Mouse (Mus musculus) lung, postnatal 0 days (tissue): ENCODE data around the gene Ciapin1. TPM values are rescaled to one million over a fixed set of nuclear protein-coding genes. Genes with fewer than 3 reads are reported as not detected.
"Not testable (repeated sequence)": the region's sequence is repeated elsewhere in the genome, so short reads cannot be mapped to it uniquely, and the experiment has no call there.

Source experiments
- ATAC-seq: fragments of 200-750 bp; cut with Nextera tagmentation; 2 replicates; pipeline ENCODE4 v1.8.0; 2017; ENCODE audit warnings: moderate library complexity
- DNase-seq: peaks from one replicate; pipeline ENCODE4 v3.0.0-alpha.2; 2016; ENCODE audit warnings: low spot score
- H3K27ac ChIP-seq: fragments of 300-500 bp; sonication (generic); 2 replicates; pipeline ENCODE4 v1.5.1; 2014; ENCODE audit warnings: antibody characterized with exemption, mild to moderate bottlenecking, low read length, mixed read lengths
- H3K27me3 ChIP-seq: fragments of 300-500 bp; sonication (generic); replicated peaks from 2 replicates; pipeline ENCODE4 v1.6.1; 2014; ENCODE audit warnings: low read length, mixed read lengths; ENCODE audit not compliant: insufficient read depth
- H3K36me3 ChIP-seq: fragments of 300-500 bp; sonication (generic); 2 replicates; pipeline ENCODE4 v1.6.1; 2014; ENCODE audit warnings: low read length, mixed read lengths; ENCODE audit not compliant: insufficient read depth
- H3K4me1 ChIP-seq: fragments of 300-500 bp; sonication (generic); 2 replicates; pipeline ENCODE4 v1.6.1; 2014; ENCODE audit warnings: antibody characterized with exemption, low read depth, low read length, mixed read lengths; ENCODE audit not compliant: insufficient read depth
- H3K4me2 ChIP-seq: fragments of 300-500 bp; sonication (generic); replicated peaks from 2 replicates; pipeline ENCODE4 v1.6.1; 2014; ENCODE audit warnings: low read depth, mild to moderate bottlenecking, low read length, moderate library complexity, mixed read lengths
- H3K4me3 ChIP-seq: fragments of 300-500 bp; sonication (generic); 2 replicates; pipeline ENCODE4 v1.5.1; 2014; ENCODE audit warnings: low read depth, low read length
- H3K9ac ChIP-seq: fragments of 300-500 bp; sonication (generic); replicated peaks from 2 replicates; pipeline ENCODE4 v1.6.1; 2014; ENCODE audit warnings: low read depth, mild to moderate bottlenecking
- H3K9me3 ChIP-seq: fragments of 300-500 bp; sonication (generic); 2 replicates; pipeline ENCODE4 v1.6.1; 2016; ENCODE audit warnings: low read length, mixed read lengths
- CTCF ChIP-seq: IDR thresholded peaks from 2 replicates; pipeline ENCODE4 v1.5.1; 2016; ENCODE audit warnings: antibody characterized with exemption, mild to moderate bottlenecking
- EP300 ChIP-seq: IDR thresholded peaks from 2 replicates; pipeline ENCODE4 v1.6.1; 2016; ENCODE audit warnings: antibody characterized with exemption, mild to moderate bottlenecking, control low read depth
- WGBS: fragments of 180-500 bp; shearing (Covaris S2); extraction: QIAGEN DNeasy Blood & Tissue Kit; methylation state at CpG from one replicate; pipeline ENCODE4 v1.1.7; 2014; 5-methylcytosine and 5-hydroxymethylcytosine counted together
- polyA plus RNA-seq: library from polyadenylated mRNA; unstranded; fragments of >200 nt; fragmentation: Nextera tagmentation; extraction: Ambion mirVana; gene quantifications from 2 replicates; pipeline ENCODE4 v1.2.1, GENCODE M21; 2015

Gene Ciapin1
- polyA plus RNA-seq, 1 experiment from 2014 or later, result 74.5 TPM

DNA sequence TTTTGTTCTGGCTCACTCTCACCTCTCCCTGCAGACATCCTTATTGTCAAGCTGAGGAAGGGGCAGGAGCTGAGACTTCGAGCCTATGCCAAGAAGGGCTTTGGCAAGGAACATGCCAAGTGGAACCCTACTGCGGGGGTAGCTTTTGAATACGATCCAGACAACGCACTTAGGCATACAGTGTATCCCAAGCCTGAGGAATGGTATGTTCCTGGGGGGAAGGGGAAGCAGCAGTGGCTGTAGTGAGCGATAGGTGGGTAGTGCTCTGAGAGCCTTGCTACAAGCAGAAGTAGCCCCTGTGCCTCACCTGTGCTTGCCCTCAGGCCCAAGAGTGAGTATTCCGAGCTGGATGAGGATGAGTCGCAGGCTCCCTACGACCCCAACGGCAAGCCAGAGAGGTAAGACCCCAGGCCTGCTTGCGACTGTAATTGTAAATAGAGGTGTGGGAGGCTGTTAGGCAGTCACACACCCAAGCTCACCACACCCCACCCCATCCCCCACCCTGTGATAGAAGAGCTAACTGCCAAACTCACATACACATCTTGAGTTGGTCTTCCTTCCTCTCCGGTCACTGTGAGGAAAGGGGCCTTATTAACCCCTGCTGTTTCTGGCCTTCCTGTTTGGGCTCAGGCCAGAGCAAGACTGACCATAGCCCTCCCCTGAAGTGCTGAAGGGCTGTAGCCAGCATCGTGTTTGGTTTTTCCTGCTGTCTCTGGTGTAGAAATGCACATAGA is 24.5 kb upstream of the Ciapin1 start:
- TF ChIP-seq EP300 (peak; percentile 29; the same call in 1 of the 2 replicates), CTCF (no peak)
- Histone ChIP-seq H3K4me3 (no peak overlapping the region), H3K9me3 (no peaks in the 10 kb centered on the region), H3K27me3 (no peaks in the 10 kb centered on the region), H3K4me2 (no peak overlapping the region), H3K9ac (no peak overlapping the region), H3K27ac (no peak overlapping the region), H3K4me1 (no peaks in the 10 kb centered on the region; the same call in 1 of the 2 replicates), H3K36me3 (peaks cover 33% of the 10 kb centered on the region)
- DNase-seq (peak; percentile 44), ATAC-seq (peak; percentile 67)
- WGBS, result 74% methylated on average over 12 of the region's 12 CpGs

DNA sequence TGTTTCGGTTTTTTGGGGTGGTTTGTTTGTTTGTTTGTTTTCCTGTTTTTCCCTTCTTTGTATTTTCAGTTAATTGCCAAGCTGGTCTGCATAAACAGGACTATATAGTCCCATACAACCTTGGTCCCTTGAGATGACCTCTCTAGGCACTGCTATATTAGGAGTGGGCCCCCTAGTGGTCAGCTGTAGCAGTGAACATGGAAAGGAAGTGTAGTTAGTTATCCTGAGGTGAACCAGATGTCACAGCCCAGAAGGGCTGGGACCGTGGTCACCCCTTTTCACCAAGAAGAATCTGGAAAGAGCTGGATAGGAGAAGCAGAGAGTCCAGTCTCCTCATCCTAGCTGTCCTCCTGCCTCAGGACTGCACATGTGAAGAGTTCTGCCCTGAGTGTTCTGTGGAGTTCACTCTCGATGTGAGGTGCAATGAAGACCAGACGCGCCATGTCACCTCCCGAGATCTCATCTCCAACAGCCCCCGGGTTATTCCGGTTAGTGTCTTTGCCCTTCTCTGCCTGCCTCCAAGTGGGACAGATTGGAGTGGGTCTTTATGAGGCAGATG is 23.3 kb upstream of the Ciapin1 start:
- Histone ChIP-seq H3K9ac (no peak overlapping the region), H3K4me2 (no peak overlapping the region), H3K27me3 (no peaks in the 10 kb centered on the region), H3K9me3 (no peaks in the 10 kb centered on the region), H3K4me1 (no peaks in the 10 kb centered on the region; the same call in 1 of the 2 replicates), H3K4me3 (no peak overlapping the region), H3K27ac (no peak overlapping the region), H3K36me3 (peaks cover 28% of the 10 kb centered on the region)
- DNase-seq (peak; percentile 77), ATAC-seq (0 out of 2 replicates have a peak, but pooled peaks have one; percentile 33)
- TF ChIP-seq EP300, result no peak
- peak; percentile 93 for TF ChIP-seq CTCF
- WGBS, result 71% methylated on average over 8 of the region's 8 CpGs

DNA sequence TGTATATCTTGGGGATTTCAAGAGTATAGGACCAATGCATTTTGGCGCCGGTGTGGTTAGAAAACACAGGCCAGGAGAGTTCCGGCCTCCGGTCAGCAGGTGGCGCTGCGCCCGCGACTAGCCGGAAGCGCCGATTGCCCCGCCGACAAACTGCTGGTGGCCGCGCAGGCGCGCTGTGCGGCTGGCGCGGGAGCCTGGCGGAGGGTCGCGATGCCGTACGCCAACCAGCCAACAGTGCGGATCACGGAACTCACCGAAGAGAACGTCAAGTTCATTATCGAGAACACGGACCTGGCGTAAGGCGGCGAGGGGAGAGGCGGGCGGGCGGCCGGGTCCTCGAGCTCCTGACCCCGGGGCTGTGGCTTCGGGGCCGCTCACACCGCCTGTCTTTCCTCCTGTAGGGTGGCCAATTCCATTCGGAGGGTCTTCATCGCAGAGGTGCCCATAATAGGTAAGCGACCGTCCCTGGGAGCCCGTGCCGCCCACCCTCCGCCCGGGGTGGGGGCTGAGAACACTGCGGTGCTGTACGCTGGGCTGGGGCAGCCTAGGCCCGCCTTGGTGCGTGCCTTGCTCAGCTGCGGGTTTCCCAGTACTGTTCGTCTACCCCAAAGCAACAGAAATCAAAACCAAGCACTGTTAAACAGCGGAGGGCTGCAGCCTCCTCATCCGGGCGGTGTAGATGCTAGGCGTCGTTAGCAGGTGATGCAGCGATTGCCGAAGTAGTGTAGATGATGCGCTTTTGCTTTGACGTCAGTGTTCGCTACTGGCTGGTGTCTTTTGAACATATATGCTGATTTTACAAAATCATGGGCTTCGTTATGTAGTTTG is 19.4 kb upstream of the Ciapin1 start, which contains the start of gene Polr2c:
Polr2c (plus strand) TSS at position 105 of the 828 bp plus-strand sequence.
- peak within 1 kb of the TSS; percentile 43; the same call in 1 of the 2 replicates for H3K27ac ChIP-seq
- no peaks in the 10 kb centered on the region; the same call in 1 of the 2 replicates for H3K4me1 ChIP-seq
- 2% methylated on average over 65 of the region's 68 CpGs for WGBS
- H3K9ac ChIP-seq, result peak within 1 kb of the TSS; percentile 96
- H3K27me3 ChIP-seq, result no peaks in the 10 kb centered on the region
- no peaks in the 10 kb centered on the region for H3K9me3 ChIP-seq
- TF ChIP-seq EP300 (no peak; the same call in 1 of the 2 replicates), CTCF (peak; percentile 90)
- ATAC-seq (peak; percentile 87), DNase-seq (peak; percentile 85)
- peaks cover 13% of the 10 kb centered on the region for H3K36me3 ChIP-seq
- peak within 1 kb of the TSS; percentile 87 for H3K4me2 ChIP-seq
- H3K4me3 ChIP-seq, result peak within 1 kb of the TSS; percentile 89

- H3K4me1 ChIP-seq, result no peaks in the 10 kb centered on the region; the same call in 1 of the 2 replicates
- no peaks in the 10 kb centered on the region for H3K27me3 ChIP-seq
- WGBS, result 26% methylated on average over 5 of the region's 5 CpGs
- H3K36me3 ChIP-seq, result peaks cover 15% of the 10 kb centered on the region
- H3K4me3 ChIP-seq, result no peak overlapping the region
- no peak for TF ChIP-seq CTCF
- no peak for TF ChIP-seq EP300
- H3K4me2 ChIP-seq, result no peak overlapping the region
- no peaks in the 10 kb centered on the region for H3K9me3 ChIP-seq
- no peak for ATAC-seq
- H3K9ac ChIP-seq, result no peak overlapping the region
- H3K27ac ChIP-seq, result no peak overlapping the region
- DNase-seq, result no peak
These were observed 18.8 kb upstream of the Ciapin1 start for GRCm38 (mm10) chr8:94857011-94857345.

- H3K27me3 ChIP-seq, DNase-seq, H3K4me3 ChIP-seq, ATAC-seq, H3K9me3 ChIP-seq, H3K9ac ChIP-seq, H3K4me1 ChIP-seq, H3K4me2 ChIP-seq, H3K27ac ChIP-seq: not testable (repeated sequence)
- 89% methylated on average over 11 of the region's 11 CpGs for WGBS
- peaks cover 27% of the 10 kb centered on the region for H3K36me3 ChIP-seq
These were observed 16.6 kb upstream of the Ciapin1 start for GRCm38 (mm10) chr8:94854761-94855160.

DNA sequence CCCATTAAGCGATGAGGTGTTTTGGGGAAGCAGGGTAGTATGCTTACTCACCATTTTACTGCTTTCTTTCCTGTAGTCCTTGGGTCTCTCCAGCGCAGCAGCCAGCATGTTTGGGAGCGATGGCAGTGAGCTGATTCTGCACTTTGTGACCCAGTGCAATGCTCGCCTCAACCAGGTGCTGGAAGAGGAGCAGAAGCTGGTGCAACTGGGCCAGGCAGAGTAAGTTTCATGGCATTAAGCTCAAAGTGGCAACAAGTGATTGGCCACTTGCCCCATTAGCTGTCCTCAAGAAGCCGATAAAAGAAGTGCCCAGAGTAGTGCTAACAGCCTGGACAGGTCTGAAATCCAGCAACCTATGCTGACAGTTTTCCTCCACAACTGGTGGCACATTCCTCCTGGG is 11.9 kb upstream of the Ciapin1 start:
- 92% methylated on average over 5 of the region's 5 CpGs for WGBS
- TF ChIP-seq EP300 (no peak), CTCF (no peak)
- no peak overlapping the region for H3K4me2 ChIP-seq
- no peak overlapping the region for H3K9ac ChIP-seq
- H3K9me3 ChIP-seq, result no peaks in the 10 kb centered on the region
- DNase-seq (no peak), ATAC-seq (no peak)
- no peaks in the 10 kb centered on the region for H3K27me3 ChIP-seq
- H3K4me1 ChIP-seq, result no peaks in the 10 kb centered on the region
- H3K36me3 ChIP-seq, result peaks cover 32% of the 10 kb centered on the region
- H3K27ac ChIP-seq, result no peak overlapping the region
- H3K4me3 ChIP-seq, result no peak overlapping the region
